Mouse (Mus musculus): ENCODE data around the gene Srsf1. TPM values are rescaled to one million over a fixed set of nuclear protein-coding genes. Genes with fewer than 3 reads are reported as not detected.

Srsf1 gene
- total RNA-seq, 2 experiments from 2014 or later = 53.7 to 75.2 TPM

DNA sequence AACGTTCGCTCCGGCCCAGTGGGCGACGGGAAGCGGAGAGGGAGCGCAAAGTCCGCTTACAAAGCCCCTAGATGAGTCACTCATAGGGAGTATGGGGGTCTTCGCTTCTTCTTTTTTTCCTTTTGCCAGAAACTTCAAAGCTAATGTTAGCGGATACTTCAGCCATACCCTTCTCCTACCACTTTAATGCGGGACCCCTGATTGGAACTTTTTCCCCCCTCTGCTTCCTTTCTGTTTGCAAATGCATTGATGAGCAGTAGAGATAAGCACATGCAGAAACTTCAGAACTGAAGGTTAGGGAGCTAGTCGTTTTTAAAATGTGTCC lies 22.0 kb downstream of the Srsf1 start:
- no peak for DNase-seq (ENCODE audit: low spot score)

DNA sequence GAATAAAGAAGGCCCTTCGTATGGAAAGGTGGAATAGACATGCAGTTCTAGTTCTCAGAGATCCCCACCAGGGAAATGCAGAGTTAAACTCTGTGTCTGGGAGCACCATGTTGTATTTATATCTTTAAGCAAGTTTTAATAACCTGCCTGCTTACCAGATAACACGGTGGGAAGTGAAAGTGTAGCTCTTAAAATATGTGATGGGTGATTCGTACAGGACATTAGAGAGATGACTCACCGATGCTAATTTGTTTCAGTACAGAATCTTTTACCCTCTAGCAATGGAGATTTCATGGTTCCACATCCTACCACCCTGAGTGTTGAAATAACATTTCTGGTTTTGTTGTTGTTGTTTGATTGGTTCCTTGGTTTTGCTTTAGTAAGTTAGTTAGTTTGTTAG lies 23.2 kb downstream of the Srsf1 start:
- no peak for DNase-seq (ENCODE audit: low spot score)

DNA sequence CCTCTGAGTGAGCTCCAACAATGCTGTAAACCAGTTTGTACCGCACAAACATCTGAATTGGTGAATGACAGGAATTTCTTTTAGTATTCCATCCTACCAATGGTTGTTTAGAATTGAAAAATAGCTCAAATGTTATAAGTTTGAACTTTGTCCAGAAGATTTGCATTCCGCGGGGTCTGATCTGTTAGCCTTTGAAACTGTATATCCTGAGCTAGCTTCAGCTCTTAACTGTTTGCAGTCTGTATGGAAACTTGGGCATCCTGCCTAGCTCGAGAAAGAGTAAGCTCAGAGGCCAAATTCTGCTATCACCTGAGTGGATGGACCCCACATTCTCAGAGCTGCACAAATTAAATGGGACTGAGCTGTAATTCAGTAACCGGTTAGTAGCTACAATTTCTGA lies 23.9 kb downstream of the Srsf1 start:
- DNase-seq (ENCODE audit: low spot score) = no peak

DNA sequence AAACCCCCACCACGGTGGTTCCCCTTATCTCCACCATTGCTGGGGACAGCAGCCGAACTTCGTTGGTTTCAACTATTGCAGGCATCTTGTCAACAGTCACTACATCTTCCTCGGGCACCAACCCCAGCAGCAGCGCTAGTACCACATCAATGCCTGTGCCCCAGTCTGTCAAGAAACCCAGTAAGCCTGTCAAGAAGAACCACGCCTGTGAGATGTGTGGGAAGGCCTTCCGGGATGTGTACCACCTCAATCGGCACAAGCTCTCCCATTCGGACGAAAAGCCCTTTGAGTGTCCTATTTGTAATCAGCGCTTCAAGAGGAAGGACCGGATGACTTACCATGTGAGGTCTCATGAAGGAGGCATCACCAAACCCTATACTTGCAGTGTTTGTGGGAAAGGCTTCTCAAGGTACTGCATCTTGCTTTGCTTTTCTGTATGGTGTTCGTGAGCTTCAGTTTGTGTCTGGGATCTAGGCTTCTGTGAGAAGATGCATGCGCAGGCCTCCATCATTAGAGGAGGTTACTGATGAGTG lies 26.2 kb downstream of the Srsf1 start:
- no peak for DNase-seq (ENCODE audit: low spot score)

DNA sequence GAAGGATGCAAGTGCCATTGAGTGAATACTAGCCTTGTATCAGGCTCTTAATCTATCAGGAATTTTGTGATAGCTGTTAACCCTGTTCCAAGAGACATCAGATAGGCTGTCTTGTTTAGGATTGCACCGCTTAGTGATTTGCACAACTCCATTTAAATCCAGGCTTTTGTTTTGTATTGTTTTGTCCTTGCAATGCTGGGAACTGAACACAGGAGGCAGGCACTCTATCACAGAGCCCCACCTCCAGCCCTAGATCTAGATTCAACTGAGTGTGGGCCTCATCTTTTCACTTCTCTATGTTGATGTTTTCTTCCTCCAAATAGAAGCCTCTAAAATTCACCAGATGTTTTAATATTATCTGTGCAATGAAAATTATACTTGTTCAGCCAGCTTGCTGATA lies 28.5 kb downstream of the Srsf1 start:
- no peak for DNase-seq (ENCODE audit: low spot score)

DNA sequence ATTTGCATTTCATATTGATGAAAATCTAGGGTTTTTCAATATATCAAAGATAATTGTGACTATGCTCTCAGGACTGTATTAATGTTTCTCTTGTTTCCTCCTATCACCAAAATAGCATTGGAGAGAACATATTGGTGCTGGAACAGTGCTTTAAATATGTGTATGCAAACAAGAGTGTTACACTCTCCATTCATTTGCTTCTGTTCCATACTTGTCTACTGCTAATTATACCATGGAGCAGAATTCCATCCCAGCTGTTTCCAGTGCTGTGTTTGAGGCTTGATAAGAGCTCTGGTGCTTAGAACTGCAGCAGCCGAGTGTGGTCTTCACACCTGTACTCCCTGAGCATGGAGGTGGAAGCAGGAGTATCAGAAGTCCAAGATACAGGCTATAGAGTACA lies 29.2 kb downstream of the Srsf1 start:
- DNase-seq (ENCODE audit: low spot score) = no peak

DNA sequence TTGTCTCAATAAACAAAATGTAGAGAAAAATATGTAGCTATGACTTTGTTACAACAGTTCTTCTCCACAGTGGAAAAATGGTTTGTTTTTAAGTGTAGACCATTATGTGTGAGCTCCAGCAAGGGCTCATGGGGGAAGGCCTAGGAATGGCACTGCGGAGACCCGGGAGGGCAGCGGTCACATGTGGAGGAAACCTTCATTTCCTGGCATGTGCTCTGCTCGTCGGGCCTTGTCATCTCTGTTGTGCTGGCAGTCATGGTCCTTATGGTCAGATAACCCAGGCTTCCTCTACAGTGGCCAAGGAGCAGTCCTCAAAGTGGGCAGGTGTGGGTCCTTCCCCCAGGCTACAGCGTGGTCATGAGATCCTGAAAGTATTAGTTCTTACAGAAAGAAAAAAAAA lies 36.5 kb downstream of the Srsf1 start:
- no peak for DNase-seq (ENCODE audit: low spot score)

DNA sequence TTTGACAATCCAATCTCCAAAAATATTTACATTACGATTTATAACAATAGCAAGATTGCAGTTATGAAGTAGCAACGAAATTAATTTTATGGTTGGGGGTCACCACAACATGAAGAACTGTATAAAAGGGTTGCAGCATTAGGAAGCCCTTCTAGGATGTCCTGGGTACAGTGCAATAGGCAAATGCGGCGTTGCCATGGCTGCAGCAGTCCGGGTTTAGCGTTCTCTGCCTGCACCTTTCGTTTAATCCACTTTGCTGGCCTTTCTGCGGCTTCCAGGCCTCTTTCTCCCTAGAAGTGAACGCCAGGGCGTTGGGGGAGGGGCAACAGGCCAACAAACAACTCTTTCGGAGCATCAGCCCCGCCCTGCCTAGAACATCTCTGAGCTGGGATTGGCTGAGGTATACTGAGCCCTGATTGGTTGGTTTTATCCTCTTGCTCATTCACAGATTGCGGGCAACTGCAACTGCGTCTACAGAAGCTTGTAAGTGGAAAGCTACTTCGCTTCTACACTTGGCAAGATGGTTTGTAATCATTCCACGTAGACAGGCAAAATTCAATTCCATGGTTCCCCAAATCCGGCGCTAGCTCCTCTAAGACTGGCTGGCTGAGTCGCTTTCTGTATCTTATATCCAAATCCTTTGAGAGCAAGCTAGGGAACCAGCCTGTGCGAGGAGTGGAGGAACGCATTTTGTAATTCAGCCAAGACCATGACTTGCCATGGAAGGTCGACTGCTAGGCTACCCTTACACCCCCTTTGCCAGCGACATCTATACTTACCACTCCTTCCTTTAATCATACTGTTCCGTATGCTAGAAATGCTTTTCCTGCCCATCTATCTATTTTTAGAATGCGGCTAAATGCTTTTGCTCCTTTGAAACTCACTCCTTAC lies 39.8 kb downstream of the Srsf1 start:
- DNase-seq (ENCODE audit: low spot score) = peak; percentile 92

DNA sequence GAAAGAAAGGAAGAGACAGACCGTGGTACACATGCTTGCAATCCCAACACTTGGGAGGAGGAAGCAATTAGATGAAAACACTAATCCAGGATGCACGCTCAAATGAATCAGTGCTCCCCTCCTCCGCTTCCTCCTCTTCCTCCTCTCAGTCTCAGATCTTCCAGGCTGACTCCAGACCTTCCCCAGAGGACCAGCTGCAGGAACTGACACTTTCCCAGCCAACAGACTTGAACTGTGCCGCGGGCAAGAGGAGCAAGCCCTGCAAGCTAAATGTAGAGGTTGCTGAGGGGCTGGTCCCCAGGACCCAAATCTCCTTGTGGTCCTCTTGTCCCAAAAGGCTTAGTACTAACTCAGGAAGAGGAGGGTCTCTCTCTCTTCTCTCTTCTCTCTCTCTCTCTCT lies 42.0 kb downstream of the Srsf1 start:
- DNase-seq (ENCODE audit: low spot score) = no peak

DNA sequence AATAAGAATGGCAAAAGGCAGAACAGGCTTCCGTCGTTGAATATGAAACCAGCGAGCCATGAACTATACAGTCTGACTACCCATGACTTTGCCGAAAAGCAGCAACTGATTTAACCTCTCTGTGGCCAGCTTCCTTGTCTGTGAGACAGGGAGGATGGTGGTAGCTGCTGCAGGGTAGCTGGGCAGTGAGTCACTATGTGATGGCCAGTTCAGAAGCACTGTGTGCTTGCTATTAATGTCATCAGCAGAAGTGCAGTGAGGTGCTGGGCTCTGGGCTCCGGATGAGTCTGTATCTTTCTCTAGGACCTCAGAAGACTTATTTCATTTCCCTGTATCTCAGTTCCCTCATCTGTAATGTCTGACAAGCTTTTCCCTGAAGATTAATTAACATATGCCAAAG lies 43.1 kb downstream of the Srsf1 start:
- DNase-seq (ENCODE audit: low spot score) = no peak

DNA sequence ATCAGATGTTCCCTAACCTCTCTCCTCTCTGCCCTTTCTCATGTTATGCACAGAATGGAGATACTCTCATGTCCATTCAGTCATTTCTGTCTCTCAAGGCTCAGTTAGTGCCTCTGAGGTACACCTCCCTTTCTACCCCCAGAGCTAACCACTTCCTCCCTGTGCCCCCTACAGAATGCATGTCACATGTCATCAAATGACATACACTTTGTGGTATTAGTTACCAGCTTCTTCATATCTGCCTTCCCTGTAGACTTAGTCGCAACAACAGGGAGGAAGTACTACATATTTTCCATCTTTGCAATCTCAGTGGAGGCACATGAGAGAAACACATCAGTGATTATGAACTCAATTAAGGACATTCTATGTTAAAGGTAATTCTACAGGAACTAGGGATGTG lies 44.8 kb downstream of the Srsf1 start:
- no peak for DNase-seq (ENCODE audit: low spot score)

DNA sequence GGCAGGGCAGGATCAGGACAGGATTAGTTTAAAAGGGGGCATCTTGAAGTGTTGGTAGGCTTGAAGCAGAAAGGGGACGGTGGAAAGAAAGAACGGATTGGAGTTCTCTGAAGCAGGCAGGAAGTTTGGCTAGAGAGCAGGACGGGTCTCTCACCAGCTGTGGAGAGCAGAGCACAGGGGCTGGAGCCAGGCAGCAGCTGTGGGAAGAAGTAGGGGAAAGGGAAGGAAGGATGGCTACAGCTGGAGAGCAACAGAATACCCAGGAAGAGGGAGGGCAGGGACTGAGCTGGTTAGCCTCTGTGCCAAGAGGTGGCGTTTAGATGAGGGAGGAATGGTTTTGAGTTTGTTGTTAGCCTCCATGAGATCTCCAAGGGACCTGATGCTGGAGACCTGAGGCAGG lies 50.0 kb downstream of the Srsf1 start:
- DNase-seq (ENCODE audit: low spot score) = no peak

DNA sequence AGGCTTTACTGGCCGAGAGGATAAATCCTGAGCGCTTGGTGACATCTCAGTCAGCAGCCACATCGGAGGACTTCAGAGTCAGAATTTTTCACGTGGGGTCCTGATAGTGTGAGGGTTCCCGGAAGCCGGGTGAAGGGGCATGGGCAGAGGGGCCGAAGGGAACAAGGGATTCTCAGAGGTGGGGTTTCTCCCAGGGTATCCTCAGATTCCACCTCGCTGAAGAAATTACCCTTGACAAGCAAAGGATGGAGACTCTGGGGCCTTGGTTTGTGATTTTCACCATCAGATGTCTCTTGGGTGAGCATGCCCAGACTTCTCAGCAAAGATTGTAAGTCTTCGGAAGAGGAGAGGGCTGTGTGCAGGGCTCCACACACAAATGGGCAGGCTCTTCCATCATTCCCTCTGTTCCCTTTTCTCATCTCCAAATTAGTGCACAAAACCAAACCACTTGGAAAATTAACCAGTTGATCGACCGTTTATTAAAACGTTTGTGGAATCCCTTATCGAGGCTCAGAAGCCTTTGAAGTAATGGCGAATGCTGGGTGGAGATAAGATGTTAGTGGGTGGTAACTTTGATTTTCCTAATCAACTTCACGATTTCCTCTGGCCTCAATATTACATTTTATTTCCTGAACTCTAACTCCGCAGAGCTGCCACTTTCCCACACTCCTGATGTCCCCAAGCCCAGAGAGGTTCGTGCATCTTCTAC lies 51.0 kb downstream of the Srsf1 start, which contains the start of gene Cuedc1:
TSS of gene Cuedc1 (plus strand) at position 38 of the 709 bp plus-strand sequence.
- no peak for DNase-seq (ENCODE audit: low spot score)

DNA sequence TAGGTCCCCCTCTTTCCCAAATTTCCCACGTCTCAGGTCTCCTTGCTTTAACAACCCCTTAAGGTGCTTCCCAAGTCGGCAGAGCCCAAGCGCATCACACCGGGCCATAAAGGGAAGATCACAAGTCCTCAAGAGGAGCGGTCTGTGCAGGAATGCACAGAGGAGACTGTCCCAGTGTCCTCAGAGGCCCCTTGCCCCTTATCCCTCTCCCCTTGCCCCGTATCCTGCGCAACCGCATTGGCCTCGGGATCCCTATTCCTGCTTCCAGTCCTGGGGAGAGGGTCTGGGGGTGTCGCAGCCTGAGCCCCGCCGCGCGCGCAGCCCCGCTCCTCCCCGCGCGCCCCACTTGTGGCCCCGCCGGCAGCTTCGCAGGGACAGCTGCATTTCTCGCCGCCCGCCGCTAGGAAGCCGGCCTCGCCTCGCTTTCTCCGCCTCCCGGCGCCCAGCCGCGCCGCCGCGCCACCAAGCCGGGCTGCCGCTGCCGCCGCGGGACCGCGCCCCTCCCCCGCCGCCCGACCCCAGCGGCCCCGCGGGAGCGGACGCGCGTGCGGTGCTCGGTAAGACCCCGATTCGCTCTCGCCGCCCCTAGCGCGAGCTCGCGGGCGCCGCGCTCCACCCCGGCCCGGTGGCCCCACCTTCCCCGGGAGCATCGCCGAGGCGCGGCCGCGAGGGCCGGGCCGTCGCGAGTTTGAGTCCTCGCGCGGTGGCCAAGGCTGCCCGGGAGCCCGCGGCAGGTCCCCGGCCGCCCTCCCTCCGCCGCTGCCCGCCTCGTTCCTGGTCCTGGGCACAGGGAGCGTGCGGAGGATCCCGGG lies 51.8 kb downstream of the Srsf1 start:
- peak; percentile 80 for DNase-seq (ENCODE audit: low spot score)

DNA sequence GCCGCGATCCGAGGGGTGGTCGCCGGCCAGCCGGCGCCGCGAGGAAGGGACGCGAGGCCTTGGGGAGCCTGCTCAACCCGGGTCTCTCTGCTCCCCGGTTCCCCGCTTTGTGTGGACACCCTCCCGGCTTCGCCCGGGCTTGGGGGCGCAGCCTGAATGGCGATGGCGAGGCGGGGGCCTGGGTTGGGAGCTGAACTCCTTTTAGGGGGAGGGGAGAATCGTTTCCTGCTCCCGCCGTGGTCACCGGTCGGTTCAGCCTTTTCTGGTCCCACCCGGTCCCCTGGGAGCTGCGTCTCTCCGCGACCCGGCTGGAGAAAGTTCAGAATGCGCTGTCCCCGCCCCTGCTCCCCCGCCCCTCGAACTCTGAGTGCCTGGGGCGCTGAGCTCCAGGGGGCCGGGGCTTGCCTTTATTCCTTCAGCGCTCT lies 52.4 kb downstream of the Srsf1 start:
- DNase-seq (ENCODE audit: low spot score) = peak; percentile 79

DNA sequence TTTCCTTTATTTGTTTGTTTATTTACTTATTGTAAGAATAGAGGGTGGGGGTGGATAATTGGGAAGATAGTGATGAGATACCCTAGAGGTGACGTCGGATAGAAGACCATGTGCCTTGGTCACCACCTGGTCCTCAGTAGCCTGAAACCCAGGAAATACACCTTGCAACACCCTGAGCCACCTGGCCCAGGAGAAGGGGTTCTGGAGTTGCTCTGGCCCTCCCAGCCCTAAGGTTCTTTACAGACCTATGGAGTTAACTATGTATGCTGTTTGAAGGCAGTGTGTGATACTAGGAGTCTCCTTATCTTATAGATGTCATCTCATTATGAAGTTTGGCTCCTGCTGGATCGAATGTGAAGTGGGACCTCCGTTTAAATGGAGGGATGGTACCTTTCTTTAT lies 53.0 kb downstream of the Srsf1 start:
- DNase-seq (ENCODE audit: low spot score) = no peak

Other genes starting within 250 kb of the Srsf1 start
- not detected for gene Lpo, start 219.1 kb upstream of the Srsf1 start, total RNA-seq (2021)
- gene Mks1, start 194.2 kb upstream of the Srsf1 start, total RNA-seq (2021) = 1 to 10 TPM; 1.6 to 1.8 TPM
- not detected for gene Epx, start 171.8 kb upstream of the Srsf1 start, total RNA-seq (2021)
- not detected for gene Olfr462, start 155.1 kb upstream of the Srsf1 start, total RNA-seq (2021)
- not detected for gene Olfr463, start 150.0 kb upstream of the Srsf1 start, total RNA-seq (2021)
- not detected for gene Olfr464, start 126.4 kb upstream of the Srsf1 start, total RNA-seq (2021)
- gene Dynll2, start 59.8 kb upstream of the Srsf1 start, total RNA-seq (2021) = 100 to 1,000 TPM; 192 to 239 TPM
- gene Vezf1, start 20.9 kb downstream of the Srsf1 start, total RNA-seq (2021) = 10 to 100 TPM; 84.6 to 89.9 TPM
- gene Cuedc1, start 50.7 kb downstream of the Srsf1 start, total RNA-seq (2021) = 100 to 1,000 TPM in 1 of 2 experiments, 10 to 100 TPM in 1; 95.6 to 121 TPM
- 100 to 1,000 TPM; 147 to 169 TPM for gene Mrps23, start 157.0 kb downstream of the Srsf1 start, total RNA-seq (2021)
- gene Ccdc182, start 246.7 kb downstream of the Srsf1 start, total RNA-seq (2021) = not detected

All from gastrocnemius, adult 18-20 months (tissue).